Mouse (Mus musculus) leukemia stem cell, adult 10-12 weeks (primary cell): ENCODE results near the gene Tbcd. TPM values are rescaled to one million over a fixed set of nuclear protein-coding genes. Genes with fewer than 3 reads are reported as not detected.

Source experiments
- polyA plus RNA-seq: library from polyadenylated mRNA; stranded (reverse); fragments of >175 nt; gene quantifications from 2 replicates; pipeline ENCODE4 v1.2.3, GENCODE M21; 2012; ENCODE audit warnings: low replicate concordance

Tbcd gene
- polyA plus RNA-seq: 2.5 and 2.9 TPM in 2 replicates

GRCm38 (mm10) chr11:121451753-121452635, at the start of gene Tbcd:
Tbcd (plus strand) TSS chr11:121451949.

GRCm38 (mm10) chr11:121420830-121421552, 30.8 kb upstream of the Tbcd start, which contains the start of gene Fn3krp:
Fn3krp (plus strand) TSS chr11:121421401.

DNA sequence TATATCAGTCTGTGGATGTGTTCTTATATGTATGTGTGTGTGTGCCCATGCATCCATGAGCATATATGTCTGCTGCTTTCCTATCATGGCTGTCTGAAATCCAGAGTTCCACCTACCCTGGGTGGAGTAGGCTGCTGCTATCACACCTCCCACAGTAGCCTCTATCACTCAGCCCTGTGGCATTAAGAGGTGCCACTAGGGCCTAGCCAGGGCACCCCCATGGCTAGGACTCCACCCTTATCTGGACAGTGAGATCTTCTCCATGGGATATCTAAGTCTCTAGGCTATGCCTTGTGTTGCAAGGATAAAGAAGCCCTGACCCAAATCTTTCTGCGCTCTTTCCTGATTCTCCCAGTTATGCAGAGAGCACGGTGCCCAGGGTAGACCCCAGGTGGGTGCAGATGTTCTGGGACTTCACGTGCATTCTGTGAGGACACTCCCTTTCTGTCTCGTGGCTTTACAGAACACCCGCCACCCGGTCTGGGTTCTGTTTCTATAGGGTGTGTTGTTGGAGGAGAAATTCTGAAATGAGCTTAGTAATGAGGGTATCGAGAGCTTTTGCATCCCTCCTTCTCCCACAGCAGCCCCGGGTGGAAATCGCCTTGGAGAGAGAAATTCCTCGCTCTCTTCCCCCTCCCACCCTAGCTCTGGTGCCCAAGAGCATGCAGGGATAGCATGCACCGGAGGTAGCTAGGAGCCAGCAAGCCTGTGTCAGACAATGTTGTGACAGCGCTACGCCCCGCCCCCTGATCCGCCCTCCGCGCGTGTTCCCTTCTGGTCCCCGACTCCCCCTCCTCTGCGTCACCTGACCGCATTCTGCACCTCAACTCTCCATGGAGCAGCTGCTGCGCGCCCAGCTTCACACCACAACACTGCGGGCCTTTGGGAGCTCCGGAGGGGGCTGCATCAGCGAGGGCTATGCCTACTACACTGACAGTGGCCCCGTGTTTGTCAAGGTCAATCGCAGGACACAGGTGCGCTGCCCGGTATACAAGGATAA, 17.3 kb upstream of the Tbcd start, which contains the start of gene Fn3k:
Gene Fn3k, plus strand, starts transcription at position 758 of the 1,000 bp plus-strand sequence.

DNA sequence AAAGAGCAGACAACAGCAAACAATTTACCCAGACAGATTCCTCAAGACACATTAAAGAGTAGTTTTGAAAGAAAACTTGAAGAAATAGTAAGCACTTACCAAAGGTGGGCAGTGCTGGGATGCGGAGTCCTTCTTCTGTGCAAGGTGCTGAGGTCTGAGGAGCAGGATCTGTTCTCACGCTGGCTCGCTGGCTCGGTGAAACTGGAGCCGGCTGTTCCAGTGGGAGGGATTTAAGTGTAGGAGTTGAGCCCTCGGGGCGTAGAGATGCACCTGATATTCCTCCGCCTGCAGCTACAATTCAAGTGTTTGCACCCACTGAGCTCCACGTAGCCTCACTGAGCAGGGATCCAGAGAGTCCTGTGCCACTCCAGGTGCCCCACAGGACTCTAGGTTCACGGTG, 67.4 kb downstream of the Tbcd start, which contains the start of gene Zfp750:
Gene Zfp750, minus strand, starts transcription at position 203 of the 400 bp plus-strand sequence.

Other genes starting within 250 kb of the Tbcd start
- 7.4 and 12.8 TPM in 2 replicates for gene Hexdc, start 247.5 kb upstream of the Tbcd start, polyA plus RNA-seq
- gene Ogfod3, start 247.2 kb upstream of the Tbcd start, polyA plus RNA-seq: 4.3 and 9.0 TPM in 2 replicates
- gene Cybc1, start 222.6 kb upstream of the Tbcd start, polyA plus RNA-seq: 10.0 and 19.4 TPM in 2 replicates
- 6.8 and 16.3 TPM in 2 replicates for gene Narf, start 214.7 kb upstream of the Tbcd start, polyA plus RNA-seq
- gene Foxk2, start 192.0 kb upstream of the Tbcd start, polyA plus RNA-seq: 39.0 and 51.3 TPM in 2 replicates
- gene Wdr45b, start 97.5 kb upstream of the Tbcd start, polyA plus RNA-seq: 5.3 and 11.6 TPM in 2 replicates
- not detected in 2 replicates for gene Rab40b, start 63.7 kb upstream of the Tbcd start, polyA plus RNA-seq
- gene Fn3krp, start 30.5 kb upstream of the Tbcd start, polyA plus RNA-seq: 5.6 and 11.2 TPM in 2 replicates
- gene Fn3k, start 17.0 kb upstream of the Tbcd start, polyA plus RNA-seq: 2.6 and 2.9 TPM in 2 replicates
- 0.14 and 0.62 TPM in 2 replicates for gene Zfp750, start 67.4 kb downstream of the Tbcd start, polyA plus RNA-seq
- gene B3gntl1, start 221.2 kb downstream of the Tbcd start, polyA plus RNA-seq: 0.57 and 1.8 TPM in 2 replicates
- gene Metrnl, start 249.6 kb downstream of the Tbcd start, polyA plus RNA-seq: 1.9 and 4.3 TPM in 2 replicates